Mouse (Mus musculus): Measurements from ENCODE around the gene Cyp2d22. TPM values are rescaled to one million over a fixed set of nuclear protein-coding genes. Genes with fewer than 3 reads are reported as not detected.

Gene Cyp2d22
- polyA plus RNA-seq, 1 experiment: 5.4 TPM

DNA sequence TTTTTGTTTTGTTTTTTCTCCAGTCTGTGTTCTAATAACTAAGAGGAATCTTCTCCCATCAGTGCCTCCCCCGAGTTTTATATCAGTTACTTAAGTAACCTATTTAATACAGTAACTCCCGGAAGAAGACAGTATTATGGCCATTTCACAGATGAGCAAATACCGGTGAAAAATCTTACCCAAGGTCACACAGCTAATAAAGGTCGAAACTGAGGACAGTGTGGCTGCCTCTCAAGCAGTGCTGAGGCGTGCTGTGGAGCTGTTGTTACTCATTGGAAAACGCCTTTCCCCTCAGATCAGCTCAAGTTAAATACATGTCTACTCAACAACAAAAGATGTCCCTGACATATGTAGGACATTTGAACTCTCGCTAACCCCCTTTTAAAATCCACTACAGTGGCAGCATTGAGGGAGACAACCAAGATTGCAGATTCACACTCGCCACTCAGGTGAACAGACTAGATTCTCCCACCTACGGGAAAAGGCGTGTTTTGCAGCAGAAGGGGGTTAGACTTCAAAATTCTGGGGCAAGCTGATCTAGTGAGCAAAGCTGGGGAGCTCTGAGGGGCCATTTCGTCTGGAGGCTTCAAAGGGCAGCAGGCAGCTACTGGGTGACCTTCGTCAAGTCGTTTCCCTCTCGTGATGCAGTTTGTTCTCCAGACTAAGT, 26.8 kb downstream of the Cyp2d22 start:
- peak; percentile 25 for DNase-seq (ENCODE audit: low read depth)
- TF ChIP-seq POLR2A (IDR thresholded peaks at IDR 0.05; ENCODE audit: borderline replicate concordance, extremely low read depth, insufficient read depth, insufficient read length, poor library complexity, severe bottlenecking) (no peak), CTCF (IDR thresholded peaks at IDR 0.05; ENCODE audit: borderline replicate concordance, extremely low read depth, insufficient read depth, insufficient read length) (no peak)

DNA sequence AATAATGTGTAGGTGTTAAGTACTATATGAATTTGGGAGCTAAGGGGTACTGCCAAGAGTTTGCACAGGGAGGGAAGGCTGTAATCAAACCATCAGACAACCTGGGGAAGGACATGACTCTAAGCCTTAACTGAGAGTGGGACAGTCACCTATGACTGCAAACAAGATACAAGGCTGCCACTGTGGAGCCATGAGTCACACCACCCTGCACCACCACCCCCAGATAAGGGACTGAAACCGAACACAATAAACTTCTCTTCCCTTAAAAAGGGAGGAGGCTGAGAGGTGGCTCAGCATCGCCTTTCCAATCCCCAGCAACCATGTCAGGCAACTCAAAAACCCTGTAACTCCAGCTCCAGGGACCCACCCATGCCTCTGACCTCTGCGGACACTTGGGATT, 28.6 kb downstream of the Cyp2d22 start:
- no peak for DNase-seq (ENCODE audit: low read depth)
- no peak for TF ChIP-seq CTCF (IDR thresholded peaks at IDR 0.05; ENCODE audit: borderline replicate concordance, extremely low read depth, insufficient read depth, insufficient read length)
- TF ChIP-seq POLR2A (IDR thresholded peaks at IDR 0.05; ENCODE audit: borderline replicate concordance, extremely low read depth, insufficient read depth, insufficient read length, poor library complexity, severe bottlenecking): no peak

DNA sequence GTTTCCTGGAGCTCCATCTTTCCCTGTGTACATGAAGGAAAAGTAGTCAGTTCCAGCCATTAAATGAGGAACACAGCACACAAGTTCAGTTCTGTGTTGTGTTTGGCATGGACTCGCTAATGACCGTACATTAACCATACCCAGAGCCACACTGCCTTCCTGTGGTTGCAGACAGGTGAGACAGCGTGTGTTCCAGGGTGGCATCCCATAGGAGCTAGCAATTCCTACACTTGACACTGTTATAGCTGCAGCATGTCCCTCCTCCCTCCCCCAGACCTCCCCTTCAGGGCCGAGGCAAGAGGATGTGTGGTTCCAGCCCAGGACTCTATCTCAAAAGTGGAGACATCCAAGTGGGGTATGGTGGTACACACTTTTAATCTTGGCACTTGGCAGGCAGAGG, 29.7 kb downstream of the Cyp2d22 start:
- no peak for TF ChIP-seq CTCF (IDR thresholded peaks at IDR 0.05; ENCODE audit: borderline replicate concordance, extremely low read depth, insufficient read depth, insufficient read length)
- no peak for TF ChIP-seq POLR2A (IDR thresholded peaks at IDR 0.05; ENCODE audit: borderline replicate concordance, extremely low read depth, insufficient read depth, insufficient read length, poor library complexity, severe bottlenecking)
- no peak for DNase-seq (ENCODE audit: low read depth)

DNA sequence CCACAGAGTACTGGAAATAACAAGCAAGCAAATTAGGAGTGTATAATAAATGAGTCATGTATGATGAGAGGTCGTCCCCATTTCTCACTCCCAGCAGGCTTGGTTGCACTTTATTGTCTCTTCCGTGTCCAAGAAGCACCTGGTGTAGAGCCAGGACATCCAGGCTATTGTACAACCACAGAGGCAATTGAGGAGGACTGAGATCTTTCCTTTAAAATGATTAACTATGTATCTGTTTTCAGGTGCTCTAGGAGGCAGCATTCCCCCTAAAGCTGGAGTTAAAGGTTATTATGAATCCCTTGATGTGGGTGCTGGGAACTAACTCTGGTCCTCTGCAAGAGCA, 31.1 kb downstream of the Cyp2d22 start:
- TF ChIP-seq CTCF (IDR thresholded peaks at IDR 0.05; ENCODE audit: borderline replicate concordance, extremely low read depth, insufficient read depth, insufficient read length) (no peak), POLR2A (IDR thresholded peaks at IDR 0.05; ENCODE audit: borderline replicate concordance, extremely low read depth, insufficient read depth, insufficient read length, poor library complexity, severe bottlenecking) (no peak)
- DNase-seq (ENCODE audit: low read depth): no peak

DNA sequence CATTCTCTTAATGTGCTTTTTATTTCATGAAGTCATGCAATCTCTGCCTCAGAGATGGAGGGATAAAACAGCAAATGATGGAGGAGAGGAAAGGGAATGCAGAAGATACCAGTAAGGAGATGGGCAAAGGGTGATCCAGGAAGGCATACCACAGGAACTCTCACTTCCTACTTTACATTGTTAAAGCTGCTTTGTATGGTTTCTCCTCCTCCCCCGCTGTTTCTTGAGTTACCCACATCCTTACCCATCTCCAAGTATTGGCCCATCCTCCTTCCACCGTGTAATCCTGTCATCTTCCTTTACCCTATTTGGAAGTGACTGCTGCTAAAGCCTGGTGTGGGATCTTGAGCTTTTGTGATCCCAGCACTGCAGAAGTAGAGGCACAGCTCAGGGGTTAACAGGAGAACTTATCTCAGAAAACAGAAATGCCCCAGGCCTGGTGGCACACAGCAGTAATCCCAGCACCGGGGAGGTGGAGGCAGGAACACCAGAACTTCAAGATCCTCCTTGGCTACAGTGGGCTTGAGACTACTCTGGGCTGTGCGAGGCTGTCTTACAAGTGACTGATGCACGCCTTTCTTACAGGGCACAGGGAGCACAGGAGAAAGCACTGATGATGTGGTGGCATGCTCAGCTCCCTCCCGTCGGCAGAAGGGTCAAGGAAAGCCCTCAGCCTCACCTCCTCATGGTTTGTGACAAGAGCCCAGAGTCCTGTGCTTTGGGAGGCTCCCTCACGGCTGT, 31.6 kb downstream of the Cyp2d22 start:
- DNase-seq (ENCODE audit: low read depth): no peak
- no peak for TF ChIP-seq POLR2A (IDR thresholded peaks at IDR 0.05; ENCODE audit: borderline replicate concordance, extremely low read depth, insufficient read depth, insufficient read length, poor library complexity, severe bottlenecking)
- no peak for TF ChIP-seq CTCF (IDR thresholded peaks at IDR 0.05; ENCODE audit: borderline replicate concordance, extremely low read depth, insufficient read depth, insufficient read length)

DNA sequence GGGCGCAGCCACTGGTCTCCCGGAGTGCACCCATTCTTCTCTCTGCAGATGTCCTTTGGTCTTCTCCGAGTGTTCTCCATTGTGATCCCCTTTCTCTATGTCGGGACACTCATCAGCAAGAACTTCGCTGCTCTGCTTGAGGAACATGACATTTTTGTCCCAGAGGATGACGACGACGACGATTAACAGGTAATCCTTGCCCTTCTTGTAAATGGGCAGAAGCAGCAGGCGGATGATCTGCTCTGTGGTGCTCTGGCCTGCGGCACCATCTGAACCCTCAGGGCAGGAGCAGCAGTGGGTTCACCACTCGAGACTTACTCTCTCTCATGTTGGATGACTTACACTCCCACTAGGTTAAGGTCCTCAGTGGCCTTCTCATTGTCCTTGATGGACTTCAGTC, 32.2 kb downstream of the Cyp2d22 start:
- TF ChIP-seq CTCF (IDR thresholded peaks at IDR 0.05; ENCODE audit: borderline replicate concordance, extremely low read depth, insufficient read depth, insufficient read length) (no peak), POLR2A (IDR thresholded peaks at IDR 0.05; ENCODE audit: borderline replicate concordance, extremely low read depth, insufficient read depth, insufficient read length, poor library complexity, severe bottlenecking) (no peak)
- no peak for DNase-seq (ENCODE audit: low read depth)

DNA sequence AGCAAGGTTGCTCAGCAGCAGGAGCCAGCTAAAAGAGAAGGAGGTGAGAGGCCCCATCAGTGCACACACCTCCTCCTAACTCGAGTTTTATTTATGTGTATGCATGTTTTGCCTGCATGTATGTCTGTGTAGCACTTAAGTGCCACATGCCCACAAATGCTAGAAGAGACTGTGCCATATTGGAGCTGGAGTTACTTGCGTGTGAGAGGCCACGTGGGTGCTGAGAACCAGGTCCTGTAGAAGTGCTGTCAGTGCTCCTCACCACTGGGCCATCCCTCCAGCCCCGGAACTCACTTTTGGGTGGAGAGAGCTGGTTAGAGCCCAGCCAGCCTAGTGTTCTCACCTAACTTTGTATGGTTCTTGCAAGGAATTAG, 32.8 kb downstream of the Cyp2d22 start:
- TF ChIP-seq CTCF (IDR thresholded peaks at IDR 0.05; ENCODE audit: borderline replicate concordance, extremely low read depth, insufficient read depth, insufficient read length) (no peak), POLR2A (IDR thresholded peaks at IDR 0.05; ENCODE audit: borderline replicate concordance, extremely low read depth, insufficient read depth, insufficient read length, poor library complexity, severe bottlenecking) (no peak)
- DNase-seq (ENCODE audit: low read depth): no peak

DNA sequence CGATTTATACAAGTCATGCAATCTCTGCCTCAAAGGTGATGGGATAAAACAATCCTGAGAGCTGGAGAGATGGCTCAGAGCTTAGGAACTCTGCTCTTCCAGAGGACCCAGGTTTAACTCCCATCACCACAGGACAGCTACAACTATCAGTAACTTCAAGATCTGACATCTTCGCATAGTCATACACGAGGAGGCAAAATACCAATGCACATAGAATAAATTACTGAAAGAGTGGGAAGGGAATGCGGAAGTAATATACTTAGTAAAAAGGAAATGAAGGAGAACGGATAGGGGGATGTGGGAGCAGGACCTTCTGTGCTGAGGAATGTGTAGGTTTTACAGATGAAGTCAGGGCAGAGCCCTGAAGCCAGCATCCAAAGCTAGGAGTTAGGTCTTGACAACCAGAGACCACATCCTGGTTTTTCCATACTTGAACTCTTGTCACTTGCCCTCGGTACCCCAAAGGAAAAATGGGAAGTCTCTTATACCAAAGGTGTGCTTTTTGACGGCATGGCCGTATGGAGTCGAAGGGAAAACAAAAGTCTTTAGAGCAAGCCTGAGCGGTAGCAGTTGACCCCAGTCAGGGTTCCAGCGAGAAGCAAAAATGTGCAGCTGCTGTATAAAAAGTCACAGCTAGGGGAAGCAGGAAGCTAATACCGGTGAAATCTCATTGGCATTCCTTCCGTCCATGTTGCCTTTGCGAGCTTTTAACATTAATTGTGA, 33.3 kb downstream of the Cyp2d22 start:
- no peak for TF ChIP-seq CTCF (IDR thresholded peaks at IDR 0.05; ENCODE audit: borderline replicate concordance, extremely low read depth, insufficient read depth, insufficient read length)
- no peak for TF ChIP-seq POLR2A (IDR thresholded peaks at IDR 0.05; ENCODE audit: borderline replicate concordance, extremely low read depth, insufficient read depth, insufficient read length, poor library complexity, severe bottlenecking)
- no peak for DNase-seq (ENCODE audit: low read depth)

DNA sequence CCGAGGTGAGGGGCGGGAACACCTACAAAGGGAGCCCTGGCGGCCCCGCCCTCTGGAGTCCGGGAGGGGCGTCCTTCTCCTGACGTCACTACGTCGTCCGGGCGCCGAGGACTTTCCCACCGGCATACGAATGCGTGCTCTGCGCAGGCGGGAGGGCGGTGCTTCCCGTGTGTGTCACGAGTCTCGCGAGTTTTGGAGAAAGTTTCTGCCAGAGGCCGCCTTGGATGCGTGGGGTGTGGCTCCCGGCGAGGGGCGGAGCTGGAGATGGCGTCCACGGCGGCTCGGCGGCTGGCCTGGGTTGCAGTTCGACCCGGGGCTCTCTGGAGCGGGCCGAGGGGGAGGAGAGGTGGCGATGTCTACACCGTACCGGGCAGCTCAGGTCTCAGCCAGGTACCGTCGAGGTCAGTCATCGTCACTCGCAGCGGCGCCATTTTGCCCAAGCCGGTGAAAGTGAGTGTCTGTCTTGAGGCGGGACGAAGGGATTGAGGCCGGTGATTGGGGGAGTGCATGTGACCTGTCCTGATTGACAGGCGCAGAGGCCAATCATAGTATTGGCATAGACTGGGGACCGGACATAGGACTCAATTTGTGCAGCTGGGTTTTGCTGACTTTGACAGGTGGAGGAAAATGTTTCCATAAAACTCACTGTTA, 34.1 kb downstream of the Cyp2d22 start:
- TF ChIP-seq CTCF (IDR thresholded peaks at IDR 0.05; ENCODE audit: borderline replicate concordance, extremely low read depth, insufficient read depth, insufficient read length) (no peak), POLR2A (IDR thresholded peaks at IDR 0.05; ENCODE audit: borderline replicate concordance, extremely low read depth, insufficient read depth, insufficient read length, poor library complexity, severe bottlenecking) (peak; percentile 75; the same call in 1 of the 2 replicates)

DNA sequence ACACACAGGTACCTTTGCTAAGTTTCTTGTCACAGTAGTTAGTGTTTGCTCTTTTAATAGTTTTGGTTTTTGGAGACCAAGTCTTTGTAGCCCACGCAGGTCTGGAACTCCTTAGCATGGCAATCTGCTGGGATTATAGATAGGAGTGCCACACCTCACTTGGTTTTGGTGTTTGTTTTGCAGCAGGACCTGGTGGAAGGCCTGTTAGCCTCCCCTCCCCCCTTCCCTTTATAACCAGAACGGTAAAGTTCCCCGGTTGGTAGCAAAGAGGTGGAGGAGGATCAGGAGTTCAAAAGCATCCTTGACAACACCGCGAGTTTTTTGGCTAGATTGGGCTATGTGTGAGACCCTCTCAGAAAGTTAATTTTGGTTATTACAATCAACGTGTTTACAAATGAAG, 35.1 kb downstream of the Cyp2d22 start:
- TF ChIP-seq POLR2A (IDR thresholded peaks at IDR 0.05; ENCODE audit: borderline replicate concordance, extremely low read depth, insufficient read depth, insufficient read length, poor library complexity, severe bottlenecking) (no peak), CTCF (IDR thresholded peaks at IDR 0.05; ENCODE audit: borderline replicate concordance, extremely low read depth, insufficient read depth, insufficient read length) (no peak)
- no peak for DNase-seq (ENCODE audit: low read depth)

More for the DNA sequence above, 34.1 kb downstream of the Cyp2d22 start:
- peak; percentile 99 for DNase-seq (ENCODE audit: low read depth)

All from brain, embryonic 14.5 days (tissue).